Mouse (Mus musculus) layer of hippocampus, adult 18-20 months (tissue): ENCODE measurements around the gene Slc52a3. TPM values are rescaled to one million over a fixed set of nuclear protein-coding genes. Genes with fewer than 3 reads are reported as not detected.

Source experiments
- DNase-seq, 2 experiments: peaks; one replicate each; pipeline ENCODE4 v3.0.0; 2022; ENCODE audit warnings: low spot score in 2 of 2
- microRNA-seq, 2 experiments: library from miRNA; unstranded; fragments of <30 nt; microRNA quantifications; one replicate each; pipeline ENCODE4 v1.2.0; 2021
- total RNA-seq, 2 experiments: library from RNA; stranded (reverse); gene quantifications; 2 replicates each; pipeline ENCODE4 v1.2.3; 2021

Gene Slc52a3
- total RNA-seq, 2 experiments from 2014 or later: 2.1 to 2.4 TPM

GRCm38 (mm10) chr2:152040101-152040500, 43.8 kb downstream of the Slc52a3 start:
- no peak for DNase-seq

- no peak for DNase-seq
These were observed 51.0 kb downstream of the Slc52a3 start for GRCm38 (mm10) chr2:152047116-152048002.

GRCm38 (mm10) chr2:152048003-152048980, 52.0 kb downstream of the Slc52a3 start:
- no peak for DNase-seq

- DNase-seq: no peak
These were observed 52.7 kb downstream of the Slc52a3 start for GRCm38 (mm10) chr2:152048981-152049441.

- no peak for DNase-seq
These were observed 53.4 kb downstream of the Slc52a3 start for GRCm38 (mm10) chr2:152049611-152050270.

- DNase-seq: no peak
These were observed 54.0 kb downstream of the Slc52a3 start for GRCm38 (mm10) chr2:152050316-152050715.

- no peak for DNase-seq
These were observed 55.7 kb downstream of the Slc52a3 start for GRCm38 (mm10) chr2:152051985-152052384.

- DNase-seq: no peak
These were observed 59.1 kb downstream of the Slc52a3 start for GRCm38 (mm10) chr2:152055406-152055805.

GRCm38 (mm10) chr2:152056368-152057251, 60.3 kb downstream of the Slc52a3 start:
- no peak for DNase-seq

GRCm38 (mm10) chr2:152057252-152057563, 60.9 kb downstream of the Slc52a3 start:
- DNase-seq: no peak

Small RNAs within 50 kb of the gene (microRNA-seq; reads per million reads assigned to microRNA genes)
- gene Mir1953: 0 reads per million in 2 experiments

Other genes starting within 250 kb of the Slc52a3 start
- gene Rspo4, start 153.6 kb upstream of the Slc52a3 start, total RNA-seq: not detected
- not detected for gene Angpt4, start 85.3 kb upstream of the Slc52a3 start, total RNA-seq
- 1 to 10 TPM; 7.3 to 9.7 TPM for gene Fam110a, start 16.3 kb upstream of the Slc52a3 start, total RNA-seq
- 10 to 100 TPM; 23.6 to 24.2 TPM for gene Scrt2, start 85.0 kb downstream of the Slc52a3 start, total RNA-seq
- 10 to 100 TPM; 74.1 to 84.4 TPM for gene Srxn1, start 109.0 kb downstream of the Slc52a3 start, total RNA-seq
- 1 to 10 TPM; 2.9 to 3.1 TPM for gene Tcf15, start 147.1 kb downstream of the Slc52a3 start, total RNA-seq
- 10 to 100 TPM; 92.6 to 95.5 TPM for gene Csnk2a1, start 230.3 kb downstream of the Slc52a3 start, total RNA-seq